Mouse (Mus musculus): ENCODE data around the gene Zdhhc1. TPM values are rescaled to one million over a fixed set of nuclear protein-coding genes. Genes with fewer than 3 reads are reported as not detected.

Gene Zdhhc1
- polyA plus RNA-seq, 1 experiment, result 10.1 TPM

GRCm38 (mm10) chr8:105472414-105472932, 24.2 kb downstream of the Zdhhc1 start:
- Histone ChIP-seq H3K4me1 (ENCODE audit: control insufficient read depth, insufficient read depth, low read length) (peaks cover 2% of the 10 kb centered on the region; the same call in 1 of the 2 replicates), H3K27ac (ENCODE audit: control insufficient read depth, insufficient read depth, low read depth, low read length, poor library complexity) (no peak overlapping the region), H3K4me3 (replicated peaks; ENCODE audit: control insufficient read depth, low read depth, low read length) (no peak overlapping the region)
- TF ChIP-seq CTCF (IDR thresholded peaks at IDR 0.05; ENCODE audit: control insufficient read depth, insufficient read depth, low read length), result no peak
- no peak for TF ChIP-seq POLR2A (IDR thresholded peaks at IDR 0.05; ENCODE audit: borderline replicate concordance, control insufficient read depth, low read depth, low read length)
- WGBS, result 79% methylated on average over 23 of the region's 23 CpGs

DNA sequence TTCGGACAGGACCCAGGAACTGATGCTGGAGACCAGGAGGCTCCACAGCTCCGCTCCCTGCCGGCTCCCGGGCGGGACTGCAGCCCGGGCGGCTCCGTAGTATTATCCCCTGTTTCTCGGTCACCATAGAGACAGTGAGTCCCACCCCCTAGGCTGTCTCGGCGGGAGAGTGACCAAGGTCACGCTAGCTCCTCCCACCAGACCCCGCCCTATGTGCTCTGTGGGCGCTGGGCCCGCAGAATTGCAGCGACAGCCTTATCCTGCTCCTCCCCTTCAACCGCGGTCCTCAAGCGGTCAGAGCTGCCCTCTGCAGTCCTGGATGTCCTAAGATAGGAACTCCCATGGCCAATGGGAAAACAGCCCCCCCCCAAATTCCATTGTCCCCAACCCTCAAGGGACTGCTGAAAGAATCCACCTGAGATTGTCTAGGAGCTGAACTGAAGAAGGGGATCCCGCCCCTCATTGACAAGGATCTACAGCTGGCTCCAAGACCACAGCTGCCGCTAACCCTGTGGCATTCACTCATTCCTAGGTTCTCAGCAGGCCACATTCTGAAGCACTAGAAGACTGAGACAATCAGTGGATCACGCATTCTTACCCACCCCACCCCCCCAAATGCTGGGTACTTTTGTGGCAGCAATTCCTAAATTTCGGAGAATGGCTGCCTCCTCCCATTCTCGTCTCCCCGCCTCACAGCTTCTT, 25.2 kb downstream of the Zdhhc1 start, which contains the start of gene Tppp3:
Tppp3 (minus strand) TSS at position 213 of the 702 bp plus-strand sequence.
- Histone ChIP-seq H3K4me3 (replicated peaks; ENCODE audit: control insufficient read depth, low read depth, low read length) (peak within 1 kb of the TSS; percentile 6), H3K4me1 (ENCODE audit: control insufficient read depth, insufficient read depth, low read length) (peaks cover 2% of the 10 kb centered on the region; the same call in 1 of the 2 replicates), H3K27ac (ENCODE audit: control insufficient read depth, insufficient read depth, low read depth, low read length, poor library complexity) (no peak within 1 kb of the TSS)
- TF ChIP-seq POLR2A (IDR thresholded peaks at IDR 0.05; ENCODE audit: borderline replicate concordance, control insufficient read depth, low read depth, low read length), result no peak; the same call in 1 of the 2 replicates
- 0 out of 2 replicates have a peak, but pooled peaks have one; percentile 1 for TF ChIP-seq CTCF (IDR thresholded peaks at IDR 0.05; ENCODE audit: control insufficient read depth, insufficient read depth, low read length)
- WGBS, result 15% methylated on average over 25 of the region's 25 CpGs

DNA sequence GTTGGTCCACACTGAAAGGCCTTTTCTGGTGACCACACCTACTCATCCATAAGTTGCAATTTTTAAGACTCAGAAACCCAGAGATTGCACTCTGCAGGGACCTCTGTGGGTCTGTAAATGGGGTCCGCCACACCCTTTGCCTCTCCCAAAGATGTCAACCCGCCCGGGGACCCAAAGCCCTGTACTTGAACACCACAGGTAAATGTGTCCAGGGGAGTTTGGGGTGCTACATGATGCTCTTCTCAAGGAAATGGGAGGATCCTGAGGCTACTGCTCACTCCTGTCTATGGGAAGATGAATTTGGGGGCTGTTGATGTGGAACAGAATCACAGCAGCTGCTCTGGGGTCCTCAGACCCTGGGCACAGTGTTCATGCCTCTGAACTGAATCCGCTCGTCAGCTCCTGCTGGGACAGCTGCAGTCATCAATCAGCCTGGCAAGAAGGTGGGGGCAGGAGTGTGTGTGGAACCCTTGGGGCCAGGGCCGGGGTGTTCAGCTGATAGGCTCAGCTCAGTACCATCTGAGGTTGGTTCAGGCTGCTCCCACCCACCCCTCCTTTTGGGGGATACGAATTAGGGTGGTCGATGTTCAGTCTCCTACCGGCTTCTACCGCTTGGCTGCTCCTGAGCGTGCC, 25.9 kb downstream of the Zdhhc1 start:
- Histone ChIP-seq H3K4me1 (ENCODE audit: control insufficient read depth, insufficient read depth, low read length) (peaks cover 2% of the 10 kb centered on the region; the same call in 1 of the 2 replicates), H3K27ac (ENCODE audit: control insufficient read depth, insufficient read depth, low read depth, low read length, poor library complexity) (no peak overlapping the region), H3K4me3 (replicated peaks; ENCODE audit: control insufficient read depth, low read depth, low read length) (peak overlapping the region; percentile 6)
- 27% methylated on average over 11 of the region's 11 CpGs for whole genome bisulfite sequencing
- TF ChIP-seq CTCF (IDR thresholded peaks at IDR 0.05; ENCODE audit: control insufficient read depth, insufficient read depth, low read length) (no peak), POLR2A (IDR thresholded peaks at IDR 0.05; ENCODE audit: borderline replicate concordance, control insufficient read depth, low read depth, low read length) (no peak)

- no peak overlapping the region for H3K27ac ChIP-seq (ENCODE audit: control insufficient read depth, insufficient read depth, low read depth, low read length, poor library complexity)
- H3K4me1 ChIP-seq (ENCODE audit: control insufficient read depth, insufficient read depth, low read length), result peaks cover 2% of the 10 kb centered on the region; the same call in 1 of the 2 replicates
- H3K4me3 ChIP-seq (replicated peaks; ENCODE audit: control insufficient read depth, low read depth, low read length), result no peak overlapping the region
- TF ChIP-seq POLR2A (IDR thresholded peaks at IDR 0.05; ENCODE audit: borderline replicate concordance, control insufficient read depth, low read depth, low read length) (no peak), CTCF (IDR thresholded peaks at IDR 0.05; ENCODE audit: control insufficient read depth, insufficient read depth, low read length) (no peak)
- 66% methylated on average over 5 of the region's 5 CpGs for WGBS
Observed at GRCm38 (mm10) chr8:105470262-105470661, 26.4 kb downstream of the Zdhhc1 start.

DNA sequence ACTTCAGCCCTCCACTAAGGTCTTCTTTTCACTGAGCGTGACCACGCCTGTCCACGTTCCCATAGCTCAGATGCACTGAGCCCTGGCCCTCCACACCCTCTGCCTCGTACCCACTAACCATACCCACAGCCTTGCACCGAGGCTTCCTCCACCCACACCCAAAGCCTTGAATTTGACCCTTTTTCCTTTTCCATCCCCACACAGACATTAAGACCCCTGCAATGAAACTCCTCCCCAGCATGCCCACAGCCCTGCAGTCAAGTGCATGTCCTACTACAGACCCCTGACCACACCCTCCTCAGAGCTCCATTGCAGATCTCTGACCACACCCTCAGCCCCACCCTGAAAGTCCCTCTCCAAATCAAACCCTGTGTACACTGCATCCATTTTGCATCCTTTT, 26.9 kb downstream of the Zdhhc1 start:
- WGBS, result 62% methylated on average over 5 of the region's 5 CpGs
- H3K27ac ChIP-seq (ENCODE audit: control insufficient read depth, insufficient read depth, low read depth, low read length, poor library complexity), result no peak overlapping the region
- H3K4me3 ChIP-seq (replicated peaks; ENCODE audit: control insufficient read depth, low read depth, low read length), result no peak overlapping the region
- H3K4me1 ChIP-seq (ENCODE audit: control insufficient read depth, insufficient read depth, low read length), result peaks cover 2% of the 10 kb centered on the region; the same call in 1 of the 2 replicates
- TF ChIP-seq POLR2A (IDR thresholded peaks at IDR 0.05; ENCODE audit: borderline replicate concordance, control insufficient read depth, low read depth, low read length) (no peak), CTCF (IDR thresholded peaks at IDR 0.05; ENCODE audit: control insufficient read depth, insufficient read depth, low read length) (no peak)

- no peak overlapping the region for H3K4me3 ChIP-seq (replicated peaks; ENCODE audit: control insufficient read depth, low read depth, low read length)
- peaks cover 2% of the 10 kb centered on the region; the same call in 1 of the 2 replicates for H3K4me1 ChIP-seq (ENCODE audit: control insufficient read depth, insufficient read depth, low read length)
- WGBS, result 55% methylated on average over 6 of the region's 6 CpGs
- no peak overlapping the region for H3K27ac ChIP-seq (ENCODE audit: control insufficient read depth, insufficient read depth, low read depth, low read length, poor library complexity)
- no peak for TF ChIP-seq CTCF (IDR thresholded peaks at IDR 0.05; ENCODE audit: control insufficient read depth, insufficient read depth, low read length)
- TF ChIP-seq POLR2A (IDR thresholded peaks at IDR 0.05; ENCODE audit: borderline replicate concordance, control insufficient read depth, low read depth, low read length), result no peak
Observed at GRCm38 (mm10) chr8:105469041-105469695, 27.5 kb downstream of the Zdhhc1 start.

GRCm38 (mm10) chr8:105468002-105468720, 28.5 kb downstream of the Zdhhc1 start:
- TF ChIP-seq CTCF (IDR thresholded peaks at IDR 0.05; ENCODE audit: control insufficient read depth, insufficient read depth, low read length), result no peak
- TF ChIP-seq POLR2A (IDR thresholded peaks at IDR 0.05; ENCODE audit: borderline replicate concordance, control insufficient read depth, low read depth, low read length), result no peak
- Histone ChIP-seq H3K27ac (ENCODE audit: control insufficient read depth, insufficient read depth, low read depth, low read length, poor library complexity) (no peak overlapping the region), H3K4me3 (replicated peaks; ENCODE audit: control insufficient read depth, low read depth, low read length) (no peak overlapping the region), H3K4me1 (ENCODE audit: control insufficient read depth, insufficient read depth, low read length) (peaks cover 2% of the 10 kb centered on the region; the same call in 1 of the 2 replicates)
- WGBS, result 83% methylated on average over 27 of the region's 27 CpGs

All from bone marrow, adult 2 months (tissue).